Mouse (Mus musculus) embryonic stem cell, embryonic (primary cell): Measurements from ENCODE around the gene Bdp1.

ENCODE experiments used
- CTCF ChIA-PET, 4 experiments: fragments of 300-600 bp in 2 of 4; fragments of 350-600 bp in 2 of 4; sonication (Branson Sonifier 250); formaldehyde crosslinking; loops; one replicate each; lab custom pipeline; 2022; ENCODE audit warnings: inconsistent platforms in 2 of 4; lab: Charles Lee
- POLR2A ChIA-PET, 4 experiments: fragments of 300-600 bp in 2 of 4; fragments of 350-600 bp in 2 of 4; sonication (Branson Sonifier 250); formaldehyde crosslinking; loops; one replicate each; lab custom pipeline; 2022; ENCODE audit warnings: antibody characterized with exemption in 4 of 4, inconsistent platforms in 1 of 4; lab: Charles Lee

Bdp1 gene

GRCm38 (mm10) chr13:100016891-100017290, 87.0 kb downstream of the Bdp1 start:
- ChIA-PET POLR2A (interaction anchor here in 3 of 4 experiments (0.6 to 2.2 kb wide), 7 partner anchors 8 to 1035 kb away, joined by 3 to 15 read pairs (median 5); no protein-coding TSS in a partner anchor), CTCF (interaction anchor here in 2 of 4 experiments (0.6 to 3.8 kb wide), 2 partner anchors 15 kb away, joined by 10 to 23 read pairs; no protein-coding TSS in a partner anchor)

- CTCF ChIA-PET = interaction anchor here in 2 of 4 experiments (1.5 to 3.8 kb wide), 3 partner anchors 14 to 157 kb away, joined by 3 to 23 read pairs (median 13); no protein-coding TSS in a partner anchor
- POLR2A ChIA-PET = interaction anchor here (0.6 to 2.2 kb wide), 25 partner anchors 9 to 1198 kb away, joined by 3 to 18 read pairs (median 4); partner anchors contain the start of genes Bdp1 (in 2 of the 4), Ak6 (in 1 of the 4), Gtf2h2 (in 1 of the 4) and Rad17 (in 1 of the 4)
These were observed 87.9 kb downstream of the Bdp1 start for GRCm38 (mm10) chr13:100015937-100016336.

GRCm38 (mm10) chr13:100014906-100015895, 88.7 kb downstream of the Bdp1 start, which contains the start of gene Mccc2:
Gene Mccc2 (minus strand): TSS chr13:100015639.
- ChIA-PET CTCF (interaction anchor here in 3 of 4 experiments (0.5 to 3.8 kb wide), 5 partner anchors 13 to 156 kb away, joined by 3 to 23 read pairs (median 5); no protein-coding TSS in a partner anchor), POLR2A (interaction anchor here (0.5 to 2.2 kb wide), 29 partner anchors 9 to 1197 kb away, joined by 3 to 18 read pairs (median 4); partner anchors contain the start of genes Bdp1 (in 2 of the 4), Ak6 (in 1 of the 4), Gtf2h2 (in 1 of the 4) and Rad17 (in 1 of the 4))

- ChIA-PET CTCF (interaction anchor here in 1 of 4 experiments (0.5 kb wide), 1 partner anchor 684 kb away, joined by 4 read pairs; no protein-coding TSS in a partner anchor), POLR2A (interaction anchor here in 1 of 4 experiments (0.6 to 1.2 kb wide), 3 partner anchors 98 to 493 kb away, joined by 3 to 4 read pairs (median 3); partner anchors contain the start of gene Bdp1)
These were observed 97.9 kb downstream of the Bdp1 start for GRCm38 (mm10) chr13:100005911-100006496.

- POLR2A ChIA-PET = interaction anchor here (0.7 to 2.9 kb wide), 14 partner anchors 9 to 649 kb away, joined by 3 to 18 read pairs (median 5); partner anchors contain the start of genes Mccc2 (in 4 of the 4) and Gtf2h2 (in 1 of the 4)
- CTCF ChIA-PET = interaction anchor here (0.6 to 1.7 kb wide), 36 partner anchors 9 to 1095 kb away, joined by 3 to 23 read pairs (median 4); partner anchors contain the start of genes Mccc2 (in 2 of the 4) and Bdp1 (in 1 of the 4)
These were observed 102.1 kb downstream of the Bdp1 start for GRCm38 (mm10) chr13:100001790-100002196.

- POLR2A ChIA-PET = interaction anchor here in 3 of 4 experiments (0.6 to 2.1 kb wide), 3 partner anchors 17 to 1433 kb away, joined by 3 to 7 read pairs (median 3); partner anchors contain the start of gene Mccc2 (in 1 of the 3)
- CTCF ChIA-PET = no interaction called here
These were observed 104.8 kb downstream of the Bdp1 start for GRCm38 (mm10) chr13:99999078-99999477.

- CTCF ChIA-PET = no interaction called here
- POLR2A ChIA-PET = no interaction called here
These were observed 105.8 kb downstream of the Bdp1 start for GRCm38 (mm10) chr13:99998099-99998498.

- ChIA-PET CTCF (interaction anchor here in 1 of 4 experiments (0.5 kb wide), 1 partner anchor 12 kb away, joined by 3 read pairs; no protein-coding TSS in a partner anchor), POLR2A (interaction anchor here in 1 of 4 experiments (0.6 to 1.7 kb wide), 2 partner anchors 12 to 16 kb away, joined by 4 to 6 read pairs; no protein-coding TSS in a partner anchor)
These were observed 114.3 kb downstream of the Bdp1 start for GRCm38 (mm10) chr13:99989592-99989991.

GRCm38 (mm10) chr13:99983320-99983719, 120.5 kb downstream of the Bdp1 start:
- ChIA-PET POLR2A (interaction anchor here in 1 of 4 experiments (0.8 to 1.5 kb wide), 2 partner anchors 14 to 21 kb away, joined by 3 read pairs; no protein-coding TSS in a partner anchor), CTCF (interaction anchor here in 2 of 4 experiments (0.7 to 2.0 kb wide), 9 partner anchors 12 to 608 kb away, joined by 3 to 8 read pairs (median 3); no protein-coding TSS in a partner anchor)

- POLR2A ChIA-PET = interaction anchor here in 1 of 4 experiments (0.5 kb wide), 1 partner anchor 53 kb away, joined by 7 read pairs; no protein-coding TSS in a partner anchor
- CTCF ChIA-PET = no interaction called here
These were observed 124.5 kb downstream of the Bdp1 start for GRCm38 (mm10) chr13:99979406-99979805.

GRCm38 (mm10) chr13:99970089-99970488, 133.8 kb downstream of the Bdp1 start:
- CTCF ChIA-PET = interaction anchor here in 1 of 4 experiments (0.7 kb wide), 1 partner anchor 32 kb away, joined by 3 read pairs; no protein-coding TSS in a partner anchor
- POLR2A ChIA-PET = interaction anchor here in 1 of 4 experiments (0.9 kb wide), 1 partner anchor 13 kb away, joined by 3 read pairs; no protein-coding TSS in a partner anchor
